Mouse (Mus musculus) MEL (cell line): ENCODE measurements around the gene Syn1. TPM values are rescaled to one million over a fixed set of nuclear protein-coding genes. Genes with fewer than 3 reads are reported as not detected.
A peak's percentile ranks its signal among the peaks of the same experiment; 100 is the strongest.

Experiments used
- DNase-seq: peaks from one replicate; pipeline ENCODE4 v3.0.0; 2011; ENCODE audit warnings: low read depth, low spot score
- H3K27ac ChIP-seq: 2 replicates; pipeline ENCODE4 v1.5.1; 2012; ENCODE audit warnings: low read depth, mild to moderate bottlenecking, control low read depth, low read length, moderate library complexity; ENCODE audit not compliant: control insufficient read depth
- H3K27me3 ChIP-seq, 2 experiments: fragments of 150-350 bp in 1 of 2; sonication (generic) in 1 of 2; 2 replicates each; pipeline ENCODE4 v1.6.1; 2012; ENCODE audit warnings: low read length in 2 of 2, mild to moderate bottlenecking in 2 of 2, improper control_type of control experiment in 1 of 2, moderate library complexity in 1 of 2; ENCODE audit not compliant: insufficient read depth in 2 of 2, control insufficient read depth in 1 of 2
- H3K36me3 ChIP-seq, 2 experiments: 2 replicates each; pipeline ENCODE4 v1.6.1; 2012 to 2014; ENCODE audit warnings: low read length in 2 of 2, improper control_type of control experiment in 1 of 2, inconsistent platforms in 1 of 2, mild to moderate bottlenecking in 1 of 2; ENCODE audit not compliant: insufficient read depth in 2 of 2, control insufficient read depth in 1 of 2
- H3K4me1 ChIP-seq, 2 experiments: fragments of 150-350 bp in 1 of 2; sonication (generic) in 1 of 2; 2 replicates each; pipeline ENCODE4 v1.6.1; 2012; ENCODE audit warnings: low read length in 2 of 2, improper control_type of control experiment in 1 of 2, mild to moderate bottlenecking in 1 of 2; ENCODE audit not compliant: insufficient read depth in 2 of 2, control insufficient read depth in 1 of 2
- H3K4me3 ChIP-seq, 2 experiments: fragments of 150-350 bp in 1 of 2; sonication (generic) in 1 of 2; 2 replicates each; pipeline ENCODE4 v1.5.1; 2012; ENCODE audit warnings: low read depth in 2 of 2, low read length in 2 of 2, mild to moderate bottlenecking in 2 of 2, moderate library complexity in 2 of 2, control low read depth in 1 of 2, improper control_type of control experiment in 1 of 2; ENCODE audit not compliant: control insufficient read depth in 1 of 2, insufficient read depth in 1 of 2
- H3K79me2 ChIP-seq: 2 replicates; pipeline ENCODE4 v1.6.1; 2012; ENCODE audit warnings: mild to moderate bottlenecking, low read length, moderate library complexity; ENCODE audit not compliant: control insufficient read depth, poor library complexity, insufficient read depth
- H3K9ac ChIP-seq: 2 replicates; pipeline ENCODE4 v1.6.1; 2012; ENCODE audit warnings: low read depth, mild to moderate bottlenecking, control low read depth, low read length, moderate library complexity; ENCODE audit not compliant: control insufficient read depth, poor library complexity, severe bottlenecking
- H3K9me3 ChIP-seq: fragments of 150-350 bp; sonication (generic); replicated peaks from 2 replicates; pipeline ENCODE4 v1.6.1; 2012; ENCODE audit warnings: mild to moderate bottlenecking, low read length, improper control_type of control experiment, moderate library complexity; ENCODE audit not compliant: insufficient read depth
- BHLHE40 ChIP-seq: IDR thresholded peaks from 2 replicates; pipeline ENCODE4 v1.6.1; 2012; ENCODE audit warnings: low read depth, mild to moderate bottlenecking, inconsistent platforms, low read length, improper control_type of control experiment, borderline replicate concordance
- CTCF ChIP-seq, 3 experiments: IDR thresholded peaks in 2 of 3; conservative IDR thresholded peaks in 1 of 3; 2 replicates each; pipeline ENCODE4 v1.5.1; 2011 to 2012; ENCODE audit warnings: low read length in 3 of 3, low read depth in 2 of 3, mild to moderate bottlenecking in 2 of 3, improper control_type of control experiment in 1 of 3, inconsistent platforms in 1 of 3, mixed read lengths in 1 of 3, moderate library complexity in 1 of 3; ENCODE audit not compliant: control insufficient read depth in 1 of 3, insufficient read depth in 1 of 3, poor library complexity in 1 of 3, severe bottlenecking in 1 of 3
- ELF1 ChIP-seq: IDR thresholded peaks from 2 replicates; pipeline ENCODE4 v1.6.1; 2014; ENCODE audit warnings: low read depth, mild to moderate bottlenecking, inconsistent platforms, low read length, improper control_type of control experiment, moderate library complexity
- EP300 ChIP-seq, 2 experiments: IDR thresholded peaks; 2 replicates each; pipeline ENCODE4 v1.6.1; 2011; ENCODE audit warnings: improper control_type of control experiment in 2 of 2, low read length in 2 of 2, low read depth in 1 of 2, mild to moderate bottlenecking in 1 of 2
- GABPA ChIP-seq: IDR thresholded peaks from 2 replicates; pipeline ENCODE4 v1.6.1; 2012; ENCODE audit warnings: low read depth, mild to moderate bottlenecking, inconsistent platforms, low read length, improper control_type of control experiment, moderate library complexity
- GATA1 ChIP-seq: IDR thresholded peaks from 2 replicates; pipeline ENCODE4 v1.6.1; 2011; ENCODE audit warnings: low read depth, low read length, improper control_type of control experiment
- HCFC1 ChIP-seq: IDR thresholded peaks from 2 replicates; pipeline ENCODE4 v1.6.1; 2012; ENCODE audit warnings: low read depth, mild to moderate bottlenecking, inconsistent platforms, low read length, improper control_type of control experiment, moderate library complexity
- JUND ChIP-seq: IDR thresholded peaks from 2 replicates; pipeline ENCODE4 v1.6.1; 2011; ENCODE audit warnings: low read depth, mild to moderate bottlenecking, improper control_type of control experiment, low read length
- KAT2A ChIP-seq: conservative IDR thresholded peaks from 2 replicates; pipeline ENCODE4 v1.6.1; 2012; ENCODE audit warnings: low read depth, low read length, improper control_type of control experiment, inconsistent platforms
- MAX ChIP-seq: IDR thresholded peaks from 2 replicates; pipeline ENCODE4 v1.6.1; 2011; ENCODE audit warnings: low read length, improper control_type of control experiment
- MYB ChIP-seq: IDR thresholded peaks from 2 replicates; pipeline ENCODE4 v1.6.1; 2011; ENCODE audit warnings: mild to moderate bottlenecking, low read depth, low read length, improper control_type of control experiment
- MYC ChIP-seq: IDR thresholded peaks from 2 replicates; pipeline ENCODE4 v1.6.1; 2011; ENCODE audit warnings: low read depth, mild to moderate bottlenecking, low read length, improper control_type of control experiment, moderate library complexity
- NELFE ChIP-seq: IDR thresholded peaks from 2 replicates; pipeline ENCODE4 v1.6.1; 2011; ENCODE audit warnings: low read depth, low read length, improper control_type of control experiment
- NRF1 ChIP-seq: IDR thresholded peaks from 2 replicates; pipeline ENCODE4 v1.6.1; 2014; ENCODE audit warnings: low read depth, mild to moderate bottlenecking, inconsistent platforms, low read length, improper control_type of control experiment, moderate library complexity; ENCODE audit not compliant: poor library complexity, insufficient read depth, severe bottlenecking
- POLR2A ChIP-seq, 2 experiments: IDR thresholded peaks; 2 replicates each; pipeline ENCODE4 v1.6.1; 2011 to 2012; ENCODE audit warnings: low read length in 2 of 2, mild to moderate bottlenecking in 2 of 2, control low read depth in 1 of 2, improper control_type of control experiment in 1 of 2, low read depth in 1 of 2, moderate library complexity in 1 of 2; ENCODE audit not compliant: control insufficient read depth in 1 of 2, insufficient read depth in 1 of 2, poor library complexity in 1 of 2
- POLR2AphosphoS2 ChIP-seq: IDR thresholded peaks from 2 replicates; pipeline ENCODE4 v1.6.1; 2011; ENCODE audit warnings: low read length, improper control_type of control experiment
- POLR2AphosphoS5 ChIP-seq: IDR thresholded peaks from 2 replicates; pipeline ENCODE4 v1.6.1; 2012; ENCODE audit warnings: low read depth, borderline replicate concordance, mild to moderate bottlenecking, inconsistent platforms, low read length, moderate library complexity, mixed read lengths
- RAD21 ChIP-seq: IDR thresholded peaks from 2 replicates; pipeline ENCODE4 v1.6.1; 2011; ENCODE audit warnings: mild to moderate bottlenecking, low read depth, low read length, improper control_type of control experiment
- RCOR1 ChIP-seq: IDR thresholded peaks from 2 replicates; pipeline ENCODE4 v1.6.1; 2012; ENCODE audit warnings: low read depth, mild to moderate bottlenecking, inconsistent platforms, low read length, improper control_type of control experiment
- SIN3A ChIP-seq: IDR thresholded peaks from 2 replicates; pipeline ENCODE4 v1.6.1; 2012; ENCODE audit warnings: low read length, improper control_type of control experiment, inconsistent platforms
- SMC3 ChIP-seq: IDR thresholded peaks from 2 replicates; pipeline ENCODE4 v1.6.1; 2011; ENCODE audit warnings: low read depth, low read length, improper control_type of control experiment
- TBP ChIP-seq: IDR thresholded peaks from 2 replicates; pipeline ENCODE4 v1.8.0; 2011; ENCODE audit warnings: low read depth, low read length, improper control_type of control experiment
- USF1 ChIP-seq: IDR thresholded peaks from 2 replicates; pipeline ENCODE4 v1.6.1; 2014; ENCODE audit warnings: low read depth, mild to moderate bottlenecking, inconsistent platforms, low read length, improper control_type of control experiment, moderate library complexity
- ZC3H11A ChIP-seq: IDR thresholded peaks from 2 replicates; pipeline ENCODE4 v1.6.1; 2012; ENCODE audit warnings: low read depth, mild to moderate bottlenecking, inconsistent platforms, low read length, improper control_type of control experiment
- ZKSCAN1 ChIP-seq: IDR thresholded peaks from 2 replicates; pipeline ENCODE4 v1.6.1; 2012; ENCODE audit warnings: low read depth, mild to moderate bottlenecking, inconsistent platforms, low read length, improper control_type of control experiment, moderate library complexity
- ZNF384 ChIP-seq: IDR thresholded peaks from 2 replicates; pipeline ENCODE4 v1.6.1; 2012; ENCODE audit warnings: low read depth, mild to moderate bottlenecking, inconsistent platforms, low read length, improper control_type of control experiment
- polyA plus RNA-seq, 2 experiments: library from polyadenylated mRNA; stranded (reverse) in 1 of 2; unstranded in 1 of 2; fragments of >175 nt in 1 of 2; fragments of >200 nt in 1 of 2; gene quantifications; 2 replicates each; pipeline versions ENCODE4 v1.2.1 to v1.2.4; 2012; ENCODE audit warnings: low replicate concordance in 2 of 2, low read depth in 1 of 2; ENCODE audit not compliant: insufficient read length in 2 of 2, insufficient read depth in 1 of 2, missing spikeins in 1 of 2
- total RNA-seq: library from RNA; depleted of rRNA; stranded (reverse); fragments of 300-350 nt; gene quantifications from 2 replicates; pipeline ENCODE4 v1.2.3, GENCODE M21; 2012

Gene Syn1
- total and polyA plus RNA-seq, 3 experiments = 0.08 to 0.22 TPM; not detected in 1

DNA sequence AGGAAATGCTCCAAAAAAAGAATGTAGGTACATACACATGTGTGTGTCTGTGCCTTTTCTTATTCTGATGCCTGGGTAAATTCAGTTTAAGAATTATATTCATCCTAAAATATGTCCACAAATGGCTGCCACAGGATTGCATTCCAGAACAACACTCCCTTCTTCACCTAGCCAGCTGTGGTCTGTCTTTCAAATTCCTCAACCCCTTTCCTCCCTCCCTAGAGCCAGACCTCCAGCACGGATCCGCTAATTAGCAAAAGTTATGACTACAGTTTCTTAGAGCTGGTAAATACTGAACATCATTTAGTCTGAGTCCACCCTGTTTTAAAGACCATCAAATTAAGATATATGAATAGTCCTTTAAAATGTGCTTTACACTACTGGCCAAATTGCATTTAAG lies 73.0 kb downstream of the Syn1 start:
- no peaks in the 10 kb centered on the region for H3K9me3 ChIP-seq
- H3K27ac ChIP-seq = peak overlapping the region; percentile 60
- H3K79me2 ChIP-seq = peaks cover 16% of the 10 kb centered on the region
- TF ChIP-seq BHLHE40 (no peak), ZNF384 (no peak), MYB (no peak), EP300 (IDR thresholded peaks at IDR 0.05; ENCODE audit: low read depth in 1 of 2, low read length in 2 of 2) (no peak), USF1 (no peak), TBP (no peak)
- H3K36me3 ChIP-seq = peaks cover 6 to 18% of the 10 kb centered on the region in 2 experiments; a peak in 3 of 4 replicates
- peaks cover 3 to 14% of the 10 kb centered on the region in 2 experiments; a peak in 3 of 4 replicates for H3K4me1 ChIP-seq
- H3K27me3 ChIP-seq = no peaks in the 10 kb centered on the region
- DNase-seq = no peak
- H3K9ac ChIP-seq = peak overlapping the region; percentile 69
- peak overlapping the region; percentile 38 to 72 for H3K4me3 ChIP-seq

- Histone ChIP-seq H3K9me3 (no peaks in the 10 kb centered on the region), H3K27me3 (no peaks in the 10 kb centered on the region), H3K4me1 (peaks cover 3 to 14% of the 10 kb centered on the region in 2 experiments; a peak in 3 of 4 replicates), H3K27ac (peak overlapping the region; percentile 17; the same call in 1 of the 2 replicates), H3K9ac (no peak overlapping the region), H3K36me3 (peaks cover 6 to 18% of the 10 kb centered on the region in 2 experiments; a peak in 3 of 4 replicates), H3K79me2 (peaks cover 16% of the 10 kb centered on the region), H3K4me3 (no peak overlapping the region)
- DNase-seq = peak; percentile 52
- TF ChIP-seq POLR2AphosphoS2 (no peak), POLR2AphosphoS5 (no peak), GATA1 (peak; percentile 28; the same call in 1 of the 2 replicates), JUND (no peak), HCFC1 (no peak)
Observed at GRCm38 (mm10) chrX:20847232-20847631, 73.6 kb downstream of the Syn1 start.

- DNase-seq = peak; percentile 45
- TF ChIP-seq SMC3 (peak; percentile 77), BHLHE40 (no peak), CTCF (IDR thresholded peaks at IDR 0.05 in 2 of 3, conservative IDR thresholded peaks at IDR 0.05 in 1 of 3; ENCODE audit: control insufficient read depth in 1 of 3, insufficient read depth in 1 of 3, low read depth in 2 of 3, low read length in 3 of 3, poor library complexity in 1 of 3, severe bottlenecking in 1 of 3) (peak; percentile 21 to 75 (median 42); a peak in 4 of 6 replicates), KAT2A (no peak), POLR2A (IDR thresholded peaks at IDR 0.05; ENCODE audit: control insufficient read depth in 1 of 2, insufficient read depth in 1 of 2, low read depth in 1 of 2, low read length in 2 of 2, poor library complexity in 1 of 2) (no peak), NELFE (no peak), MYB (no peak), MYC (no peak), EP300 (IDR thresholded peaks at IDR 0.05; ENCODE audit: low read depth in 1 of 2, low read length in 2 of 2) (no peak), ZNF384 (no peak), SIN3A (no peak), NRF1 (no peak), POLR2AphosphoS5 (no peak), GABPA (no peak), ZC3H11A (peak; percentile 55), ELF1 (no peak), RCOR1 (no peak), ZKSCAN1 (no peak), RAD21 (peak; percentile 82), MAX (no peak)
Observed at GRCm38 (mm10) chrX:20828934-20829333, 91.9 kb downstream of the Syn1 start.

More at GRCm38 (mm10) chrX:20828934-20829333, 91.9 kb downstream of the Syn1 start:
- no peak overlapping the region for H3K27ac ChIP-seq
- no peaks in the 10 kb centered on the region for H3K27me3 ChIP-seq
- no peaks in the 10 kb centered on the region for H3K36me3 ChIP-seq
- H3K9ac ChIP-seq = no peak overlapping the region
- no peaks in the 10 kb centered on the region for H3K4me1 ChIP-seq
- no peaks in the 10 kb centered on the region for H3K79me2 ChIP-seq
- H3K9me3 ChIP-seq = no peaks in the 10 kb centered on the region
- no peak overlapping the region for H3K4me3 ChIP-seq
